Mouse (Mus musculus): Measurements from ENCODE around the gene Tpgs1. TPM values are rescaled to one million over a fixed set of nuclear protein-coding genes. Genes with fewer than 3 reads are reported as not detected.

The Tpgs1 gene
- total and polyA plus RNA-seq, 3 experiments, result 23.5 to 48.0 TPM; not detected in 1

GRCm38 (mm10) chr10:79626156-79626555 is 43.0 kb upstream of the Tpgs1 start:
- Histone ChIP-seq H3K9ac (ENCODE audit: control insufficient read depth, low read depth, low read length, poor library complexity, severe bottlenecking) (no peak overlapping the region), H3K27ac (ENCODE audit: control insufficient read depth, low read depth, low read length) (no peak overlapping the region), H3K4me3 (ENCODE audit: control insufficient read depth in 1 of 2, insufficient read depth in 1 of 2, low read depth in 2 of 2, low read length in 2 of 2) (no peak overlapping the region), H3K27me3 (ENCODE audit: control insufficient read depth in 1 of 2, insufficient read depth in 2 of 2, low read length in 2 of 2) (peaks cover 0 to 1% of the 10 kb centered on the region in 2 experiments; a peak in 2 of 4 replicates), H3K79me2 (ENCODE audit: control insufficient read depth, insufficient read depth, low read length, poor library complexity) (no peaks in the 10 kb centered on the region), H3K9me3 (replicated peaks; ENCODE audit: insufficient read depth, low read length) (no peaks in the 10 kb centered on the region), H3K36me3 (ENCODE audit: control insufficient read depth in 1 of 2, insufficient read depth in 2 of 2, low read length in 2 of 2) (no peaks in the 10 kb centered on the region), H3K4me1 (ENCODE audit: control insufficient read depth in 1 of 2, insufficient read depth in 2 of 2, low read length in 2 of 2) (no peaks in the 10 kb centered on the region)
- TF ChIP-seq MAX (IDR thresholded peaks at IDR 0.05; ENCODE audit: low read length) (no peak), KAT2A (conservative IDR thresholded peaks at IDR 0.05; ENCODE audit: low read depth, low read length) (no peak)
- DNase-seq (ENCODE audit: low read depth, low spot score), result no peak

DNA sequence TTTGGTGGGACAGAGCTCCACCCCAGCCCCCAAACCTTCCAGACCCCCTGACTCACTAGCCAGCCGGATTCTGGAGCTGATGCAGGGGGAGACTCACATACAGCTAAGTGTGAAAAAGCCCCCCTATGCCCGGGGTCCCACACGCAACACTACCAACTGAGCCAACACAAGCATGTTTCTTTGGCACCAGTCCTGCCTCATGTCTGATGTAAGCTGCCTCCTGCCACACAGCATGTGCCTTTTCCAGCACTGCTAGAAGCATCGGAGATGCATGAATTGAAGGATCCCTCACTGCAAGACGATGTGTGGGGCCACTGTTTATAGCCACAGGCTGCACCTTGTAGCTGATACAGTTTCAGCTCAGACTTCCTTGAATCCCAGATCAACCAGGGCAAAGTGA is 40.8 kb upstream of the Tpgs1 start:
- Histone ChIP-seq H3K36me3 (ENCODE audit: control insufficient read depth in 1 of 2, insufficient read depth in 2 of 2, low read length in 2 of 2) (no peaks in the 10 kb centered on the region), H3K4me1 (ENCODE audit: control insufficient read depth in 1 of 2, insufficient read depth in 2 of 2, low read length in 2 of 2) (no peaks in the 10 kb centered on the region), H3K79me2 (ENCODE audit: control insufficient read depth, insufficient read depth, low read length, poor library complexity) (no peaks in the 10 kb centered on the region), H3K9ac (ENCODE audit: control insufficient read depth, low read depth, low read length, poor library complexity, severe bottlenecking) (no peak overlapping the region), H3K4me3 (ENCODE audit: control insufficient read depth in 1 of 2, insufficient read depth in 1 of 2, low read depth in 2 of 2, low read length in 2 of 2) (no peak overlapping the region), H3K27me3 (ENCODE audit: control insufficient read depth in 1 of 2, insufficient read depth in 2 of 2, low read length in 2 of 2) (peaks cover 0 to 1% of the 10 kb centered on the region in 2 experiments; a peak in 2 of 4 replicates), H3K9me3 (replicated peaks; ENCODE audit: insufficient read depth, low read length) (no peaks in the 10 kb centered on the region), H3K27ac (ENCODE audit: control insufficient read depth, low read depth, low read length) (no peak overlapping the region)
- TF ChIP-seq SMC3 (IDR thresholded peaks at IDR 0.05; ENCODE audit: low read depth, low read length) (no peak), TBP (IDR thresholded peaks at IDR 0.05; ENCODE audit: low read depth, low read length) (no peak), RCOR1 (IDR thresholded peaks at IDR 0.05; ENCODE audit: low read depth, low read length) (no peak), POLR2AphosphoS5 (IDR thresholded peaks at IDR 0.05; ENCODE audit: borderline replicate concordance, low read depth, low read length) (no peak), POLR2A (IDR thresholded peaks at IDR 0.05; ENCODE audit: control insufficient read depth in 1 of 2, insufficient read depth in 1 of 2, low read depth in 1 of 2, low read length in 2 of 2, poor library complexity in 1 of 2) (no peak), MEF2A (IDR thresholded peaks at IDR 0.05; ENCODE audit: extremely low read depth, insufficient replicate concordance, low read depth, low read length, poor library complexity, severe bottlenecking) (no peak), NRF1 (IDR thresholded peaks at IDR 0.05; ENCODE audit: insufficient read depth, low read depth, low read length, poor library complexity, severe bottlenecking) (no peak), MAZ (IDR thresholded peaks at IDR 0.05; ENCODE audit: low read depth, low read length) (no peak), E2F4 (IDR thresholded peaks at IDR 0.05; ENCODE audit: borderline replicate concordance, low read depth, low read length) (no peak), TAL1 (IDR thresholded peaks at IDR 0.05; ENCODE audit: low read length) (no peak), ZNF384 (IDR thresholded peaks at IDR 0.05; ENCODE audit: low read depth, low read length) (no peak), SIN3A (IDR thresholded peaks at IDR 0.05; ENCODE audit: low read length) (no peak), POLR2AphosphoS2 (IDR thresholded peaks at IDR 0.05; ENCODE audit: low read length) (no peak), JUND (IDR thresholded peaks at IDR 0.05; ENCODE audit: low read depth, low read length) (no peak), CTCF (IDR thresholded peaks at IDR 0.05 in 2 of 3, conservative IDR thresholded peaks at IDR 0.05 in 1 of 3; ENCODE audit: control insufficient read depth in 1 of 3, insufficient read depth in 1 of 3, low read depth in 2 of 3, low read length in 3 of 3, poor library complexity in 1 of 3, severe bottlenecking in 1 of 3) (no peak), GATA1 (IDR thresholded peaks at IDR 0.05; ENCODE audit: low read depth, low read length) (no peak)
- no peak for DNase-seq (ENCODE audit: low read depth, low spot score)
